Mouse (Mus musculus): ENCODE data around the gene Vsig10. TPM values are rescaled to one million over a fixed set of nuclear protein-coding genes. Genes with fewer than 3 reads are reported as not detected.

Vsig10 gene
- polyA plus RNA-seq (2014; fragmentation: Illumina TruSeq; extraction: RNeasy Lipid Tissue Mini Kit (QIAGEN cat#74804); ENCODE audit: low read depth, low replicate concordance): 16.6 TPM

GRCm38 (mm10) chr5:117318741-117319629 lies at the start of gene Vsig10:
Gene Vsig10 (plus strand): TSS chr5:117319083.

GRCm38 (mm10) chr5:117286831-117287822 lies 31.8 kb upstream of the Vsig10 start, which contains the start of gene Pebp1:
Gene Pebp1 (minus strand): TSS chr5:117287625.

GRCm38 (mm10) chr5:117357129-117357477 lies 38.2 kb downstream of the Vsig10 start, which contains the start of gene Wsb2:
Gene Wsb2 (plus strand): TSS chr5:117357304.

GRCm38 (mm10) chr5:117388877-117389276 lies 70.0 kb downstream of the Vsig10 start, which contains the start of gene Rfc5:
Gene Rfc5 (minus strand): TSS chr5:117389047.

Other genes starting within 250 kb of the Vsig10 start
- 44.9 TPM for gene Suds3, start 203.0 kb upstream of the Vsig10 start, polyA plus RNA-seq (2014; fragmentation: Illumina TruSeq; extraction: RNeasy Lipid Tissue Mini Kit (QIAGEN cat#74804); ENCODE audit: low read depth, low replicate concordance)
- 6.6 TPM for gene Taok3, start 199.0 kb upstream of the Vsig10 start, polyA plus RNA-seq (2014; fragmentation: Illumina TruSeq; extraction: RNeasy Lipid Tissue Mini Kit (QIAGEN cat#74804); ENCODE audit: low read depth, low replicate concordance)
- 302 TPM for gene Pebp1, start 31.5 kb upstream of the Vsig10 start, polyA plus RNA-seq (2014; fragmentation: Illumina TruSeq; extraction: RNeasy Lipid Tissue Mini Kit (QIAGEN cat#74804); ENCODE audit: low read depth, low replicate concordance)
- gene Wsb2, start 38.2 kb downstream of the Vsig10 start, polyA plus RNA-seq (2014; fragmentation: Illumina TruSeq; extraction: RNeasy Lipid Tissue Mini Kit (QIAGEN cat#74804); ENCODE audit: low read depth, low replicate concordance): 8.8 TPM
- 2.7 TPM for gene Rfc5, start 70.0 kb downstream of the Vsig10 start, polyA plus RNA-seq (2014; fragmentation: Illumina TruSeq; extraction: RNeasy Lipid Tissue Mini Kit (QIAGEN cat#74804); ENCODE audit: low read depth, low replicate concordance)
- 0.64 TPM for gene Ksr2, start 94.9 kb downstream of the Vsig10 start, polyA plus RNA-seq (2014; fragmentation: Illumina TruSeq; extraction: RNeasy Lipid Tissue Mini Kit (QIAGEN cat#74804); ENCODE audit: low read depth, low replicate concordance)